Mouse (Mus musculus): ENCODE data around the gene Ccl7.
A peak's percentile ranks its signal among the peaks of the same experiment; 100 is the strongest.

Ccl7 gene

DNA sequence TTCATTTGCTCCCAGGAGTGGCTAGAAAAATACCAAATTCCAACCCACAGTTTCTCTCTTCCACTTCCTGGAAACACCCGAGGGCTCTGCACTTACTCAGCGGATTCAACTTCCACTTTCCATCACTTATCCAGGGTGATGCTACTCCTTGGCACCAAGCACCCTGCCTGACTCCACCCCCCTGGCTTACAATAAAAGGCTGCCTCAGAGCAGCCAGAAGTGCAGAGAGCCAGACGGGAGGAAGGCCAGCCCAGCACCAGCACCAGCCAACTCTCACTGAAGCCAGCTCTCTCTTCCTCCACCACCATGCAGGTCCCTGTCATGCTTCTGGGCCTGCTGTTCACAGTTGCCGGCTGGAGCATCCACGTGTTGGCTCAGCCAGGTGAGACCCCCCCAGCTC is 10.2 kb upstream of the Ccl7 start, which contains the start of gene Ccl2:
Gene Ccl2 (plus strand): TSS at position 216 of the 400 bp plus-strand sequence.
- DNase-seq: peak; percentile 39 to 60

DNA sequence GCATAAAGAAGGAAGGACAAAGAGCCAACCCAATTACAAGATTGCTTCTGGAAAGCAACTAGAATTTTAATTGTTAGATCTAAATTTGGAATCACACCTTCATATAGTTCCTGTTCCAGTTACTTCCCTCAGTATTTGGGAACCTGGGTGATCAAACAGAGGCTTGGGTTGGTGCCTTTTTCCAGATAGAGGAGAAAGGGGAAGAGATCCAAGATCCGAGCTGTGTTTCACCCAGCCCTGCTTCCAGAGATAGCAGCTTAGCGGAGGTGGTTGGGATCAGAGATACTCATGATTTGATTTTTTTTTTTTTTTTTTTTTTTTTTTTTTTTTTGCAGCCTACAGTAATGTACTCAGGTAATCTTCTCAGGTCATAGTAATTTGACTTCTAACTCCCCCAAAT is 9.7 kb upstream of the Ccl7 start:
- no peak for DNase-seq

- no peak for DNase-seq
Measured at GRCm38 (mm10) chr11:82038535-82038934, 7.0 kb upstream of the Ccl7 start, which contains the start of gene Gm17268. Gene Gm17268, minus strand, starts transcription at chr11:82038562.

DNA sequence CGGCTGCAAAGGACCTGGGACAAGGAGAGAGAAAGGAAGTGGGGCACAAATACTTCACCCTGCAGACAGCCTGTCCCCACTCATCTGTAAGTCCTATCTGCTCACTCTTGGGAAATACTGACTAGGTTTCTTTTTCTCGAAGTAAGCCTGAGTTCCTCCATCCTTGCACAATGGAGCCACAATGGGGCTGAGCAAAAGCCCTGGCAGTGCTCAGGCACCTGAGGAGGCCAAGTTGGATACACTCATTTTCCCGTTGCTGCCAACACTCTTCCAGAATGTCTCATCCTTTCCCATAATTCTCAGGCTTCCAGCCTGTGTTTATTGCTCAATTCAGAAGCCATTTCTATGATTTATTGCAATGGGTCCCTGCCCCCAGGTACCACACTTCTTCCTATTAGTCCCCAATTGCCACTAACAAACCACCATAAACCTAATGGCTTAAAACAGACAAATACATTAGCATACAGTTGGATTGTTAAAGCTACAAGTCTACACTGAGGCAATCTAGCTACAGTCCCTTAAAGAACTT is 6.3 kb upstream of the Ccl7 start:
- DNase-seq: no peak

DNA sequence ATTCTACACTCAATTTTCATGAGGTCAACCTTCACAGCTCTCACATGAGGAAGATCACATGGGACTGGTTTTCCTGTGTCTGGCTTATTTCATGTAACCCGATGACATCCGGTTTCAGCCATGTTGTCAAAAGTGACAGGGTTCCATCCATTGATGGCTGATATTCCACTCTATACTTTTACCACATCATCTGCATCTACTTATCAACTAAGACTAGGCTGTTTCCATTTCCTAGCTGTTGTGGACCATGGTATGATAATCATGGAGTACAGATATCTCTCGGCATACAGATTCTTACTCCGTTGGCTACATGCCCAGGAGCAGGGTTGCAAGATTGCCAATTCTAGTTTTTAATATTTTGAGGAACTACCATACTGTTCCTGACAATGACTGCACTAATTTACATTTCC is 3.8 kb upstream of the Ccl7 start:
- DNase-seq: peak in 1 of 2 experiments; percentile 21

DNA sequence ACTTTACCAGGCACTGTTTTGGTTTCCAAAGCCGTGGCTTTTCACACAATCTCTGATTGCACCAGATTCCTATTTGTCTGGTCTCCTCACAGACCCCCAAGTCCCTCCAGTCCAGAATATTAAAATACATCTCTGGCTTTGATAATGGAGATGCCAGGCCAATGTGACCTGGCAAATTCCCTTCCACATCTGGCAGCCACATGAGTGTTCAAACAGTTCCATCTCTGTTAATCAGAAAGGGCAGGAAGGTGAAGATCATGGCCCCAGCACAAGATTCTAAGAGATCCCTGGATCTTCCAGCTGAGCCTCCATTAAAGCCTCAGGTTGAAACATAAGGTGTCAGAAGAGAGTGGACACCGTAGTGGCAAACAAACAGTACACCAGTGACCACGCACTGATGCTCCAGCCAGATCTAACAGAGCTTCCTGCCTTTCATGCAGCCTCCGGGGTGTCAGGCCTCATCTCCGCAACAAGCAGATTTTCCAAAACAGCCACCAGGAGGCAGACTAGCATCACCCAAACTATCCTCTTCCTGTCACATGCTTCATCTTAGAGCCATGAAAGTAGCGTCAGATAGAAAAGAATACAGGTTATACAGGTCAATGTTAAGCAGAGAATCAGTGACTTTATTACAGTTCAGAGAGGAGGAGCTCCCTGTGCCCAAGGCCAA is 2.4 kb downstream of the Ccl7 start:
- DNase-seq: peak; percentile 66 to 67

DNA sequence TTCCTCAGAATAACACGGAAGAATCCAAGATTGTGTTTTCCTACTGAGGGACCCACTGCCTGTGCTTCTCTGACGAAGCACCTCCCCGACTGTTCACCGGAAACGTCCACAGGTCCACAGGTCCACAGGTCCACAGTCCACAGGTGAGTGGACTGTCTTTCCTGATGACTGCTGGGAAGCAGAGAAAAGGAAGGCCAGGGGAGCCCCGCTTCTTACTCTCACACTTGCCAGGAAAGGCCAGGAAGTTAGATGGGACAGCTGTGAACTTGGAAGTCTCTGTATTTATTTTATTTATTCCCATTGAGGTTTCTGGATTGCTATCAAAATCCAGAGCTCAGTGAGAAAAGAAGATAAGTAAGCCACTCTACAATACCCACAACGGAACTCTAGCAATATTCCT is 8.3 kb downstream of the Ccl7 start:
- peak; percentile 18 to 22 for DNase-seq

- no peak for DNase-seq
Measured at GRCm38 (mm10) chr11:82057646-82058045, 12.1 kb downstream of the Ccl7 start, which contains the start of gene Ccl11. Gene Ccl11, plus strand, starts transcription at chr11:82057823.

- no peak for DNase-seq
Measured at GRCm38 (mm10) chr11:82062226-82062625, 16.7 kb downstream of the Ccl7 start.

GRCm38 (mm10) chr11:82063454-82063853 is 17.9 kb downstream of the Ccl7 start:
- DNase-seq: no peak

- DNase-seq: no peak
Measured at GRCm38 (mm10) chr11:82066953-82067571, 21.6 kb downstream of the Ccl7 start.

DNA sequence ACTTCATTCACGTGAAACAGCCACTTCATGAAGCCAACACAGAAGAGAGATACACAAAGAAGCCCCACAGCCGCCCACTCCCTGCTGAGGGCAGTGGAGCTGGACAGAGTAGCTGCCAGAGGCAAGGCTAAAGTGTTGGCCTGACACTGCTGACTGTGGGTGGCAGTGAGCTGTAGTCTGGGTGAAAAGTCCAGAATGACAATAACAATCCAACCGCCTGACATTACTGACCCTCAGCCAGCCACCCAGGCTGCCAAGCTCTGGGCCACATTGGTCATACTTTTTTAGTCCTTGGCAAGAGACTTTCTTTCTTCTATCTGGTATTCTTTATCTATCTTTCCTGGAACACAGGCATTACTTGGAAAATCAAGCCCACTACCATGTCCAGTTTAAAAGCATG is 25.6 kb downstream of the Ccl7 start:
- DNase-seq: no peak

DNA sequence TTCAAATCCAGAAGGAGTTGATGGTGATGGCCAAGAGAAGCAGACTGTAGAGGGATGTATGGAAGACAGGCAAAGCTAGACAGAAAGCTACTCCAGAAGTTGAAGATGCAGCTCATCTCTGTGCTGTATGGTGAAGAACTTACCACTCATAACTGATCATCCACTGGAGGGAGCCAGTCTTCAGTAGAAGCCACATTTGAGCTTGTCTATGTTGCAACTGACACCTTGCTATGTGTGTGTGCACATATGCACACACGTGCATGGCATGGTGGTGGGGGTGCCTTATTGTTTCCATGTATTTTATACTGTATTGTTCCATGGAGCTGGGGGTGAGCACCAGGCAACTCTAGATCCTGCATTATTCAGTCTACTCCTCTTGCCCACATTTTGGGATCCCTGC is 26.9 kb downstream of the Ccl7 start:
- DNase-seq: no peak

DNA sequence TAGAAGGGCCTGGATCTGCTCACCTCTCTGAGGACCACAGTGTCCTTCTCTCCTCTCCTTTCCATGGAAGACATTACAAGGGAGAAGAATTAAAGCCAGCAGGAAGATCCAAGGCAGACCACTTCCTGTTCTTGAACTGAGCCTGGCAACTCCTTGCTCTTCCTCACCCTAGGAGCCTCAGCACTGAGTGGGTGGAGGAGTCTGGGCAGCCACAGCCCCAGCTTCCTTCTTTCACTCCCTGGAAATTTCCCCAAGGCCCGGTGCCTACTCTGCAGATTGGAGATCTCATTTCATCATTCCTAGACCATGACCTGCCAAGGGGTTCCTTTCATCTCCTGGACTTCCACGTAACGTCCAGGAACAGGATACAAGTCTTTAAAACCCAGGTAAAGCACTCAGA is 27.5 kb downstream of the Ccl7 start:
- no peak for DNase-seq

GRCm38 (mm10) chr11:82073686-82074085 is 28.2 kb downstream of the Ccl7 start:
- DNase-seq: no peak

DNA sequence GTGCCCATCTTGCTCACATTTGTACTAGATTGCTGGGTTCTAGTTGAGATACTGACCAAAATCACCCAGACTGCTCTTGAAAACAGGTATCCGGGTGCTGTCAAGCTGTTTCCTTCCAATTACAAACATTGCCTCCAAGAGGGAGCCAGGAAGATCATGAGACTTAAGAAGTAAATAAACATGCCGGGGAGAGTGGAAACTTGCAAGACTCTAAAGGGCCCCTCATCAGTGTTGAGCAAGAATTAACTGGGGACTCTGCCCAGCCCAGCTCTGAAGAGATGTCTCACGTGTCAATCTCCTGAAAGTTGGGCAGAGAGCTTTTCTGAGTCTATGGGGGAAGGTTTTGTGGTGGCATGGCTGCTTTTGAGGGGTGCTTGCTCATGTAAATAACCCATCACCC is 31.5 kb downstream of the Ccl7 start:
- DNase-seq: no peak

DNA sequence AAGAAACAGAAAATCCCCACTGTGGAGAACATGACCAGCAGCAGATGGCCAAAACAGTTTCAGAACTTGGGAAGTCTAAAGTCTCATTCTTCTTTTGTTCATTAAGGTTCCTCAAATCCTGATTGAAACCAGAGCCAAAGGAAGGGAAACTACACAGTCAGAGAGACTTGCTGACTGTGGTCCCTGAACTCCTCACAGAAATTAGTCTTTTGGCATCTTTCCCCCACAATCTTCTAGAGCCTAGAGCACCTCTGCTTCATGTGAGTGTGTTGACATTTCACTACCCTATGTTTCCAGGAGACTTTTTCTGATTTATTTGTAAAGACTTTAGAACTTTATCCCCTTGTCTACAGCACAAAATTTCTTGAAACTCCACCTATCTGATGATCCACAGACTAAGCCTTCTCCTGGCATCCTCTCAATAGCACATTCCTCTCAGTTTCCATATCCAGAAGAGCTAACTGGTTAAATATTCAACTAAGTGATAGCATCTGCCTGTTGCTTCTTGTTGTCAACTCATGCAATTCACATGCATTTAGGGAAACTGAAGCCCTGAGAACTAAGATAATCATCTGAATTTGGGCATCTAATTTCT is 32.7 kb downstream of the Ccl7 start:
- DNase-seq: no peak

DNA sequence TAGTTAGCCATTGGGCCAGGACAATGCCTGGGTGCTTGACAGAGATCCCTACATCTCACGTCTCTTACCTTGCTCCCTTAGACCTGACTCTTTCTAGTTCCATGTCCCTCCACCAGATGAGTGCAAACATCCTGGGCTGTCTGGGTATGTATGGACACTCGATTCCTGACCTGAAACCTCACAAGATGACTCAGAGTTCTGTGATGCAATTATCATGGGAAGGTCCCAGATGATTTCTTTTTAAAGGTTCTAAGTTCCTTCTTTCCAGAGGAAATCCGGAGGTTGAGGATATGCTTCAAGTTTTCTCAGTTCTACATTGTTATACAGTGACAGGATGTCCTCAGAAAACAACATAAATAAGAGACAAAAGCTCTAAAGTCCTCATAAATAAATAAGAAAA is 35.4 kb downstream of the Ccl7 start:
- no peak for DNase-seq

- no peak for DNase-seq
Measured at GRCm38 (mm10) chr11:82084360-82084759, 38.8 kb downstream of the Ccl7 start.

Measured in kidney, postnatal 4 days (tissue).